Mouse (Mus musculus): ENCODE data around the gene Comt.

Gene Comt

DNA sequence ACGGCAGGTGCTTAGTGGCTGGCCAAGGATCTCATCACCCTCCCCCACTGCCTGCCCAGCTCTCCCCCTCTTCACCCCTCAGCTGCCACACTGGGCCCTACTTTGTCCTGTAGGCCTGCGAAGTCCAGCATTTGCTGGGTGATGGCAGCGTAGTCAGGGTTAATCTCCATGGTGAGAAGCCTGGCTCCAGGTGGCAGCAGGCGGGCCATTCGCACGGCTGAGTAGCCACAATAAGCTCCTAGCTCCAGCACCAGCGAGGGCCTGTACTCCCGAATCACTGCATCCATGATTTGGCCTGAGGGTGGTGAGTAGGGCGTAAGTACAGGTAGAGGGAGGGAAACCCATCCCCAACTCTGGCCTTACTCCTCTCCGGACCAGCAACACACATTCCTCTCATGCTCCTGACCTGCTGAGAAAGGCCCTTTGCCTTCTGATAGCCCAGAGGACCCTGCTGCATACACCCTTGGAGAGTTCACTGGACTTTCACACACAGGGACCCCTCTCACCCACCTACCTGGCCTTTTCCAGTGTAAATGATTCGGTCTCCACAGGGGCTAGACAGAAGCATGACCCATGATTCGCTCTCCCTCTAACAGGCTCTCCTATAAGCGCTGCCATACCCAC lies 15.5 kb downstream of the Comt start:
- ATAC-seq (ENCODE audit: low TSS enrichment), result no peak

DNA sequence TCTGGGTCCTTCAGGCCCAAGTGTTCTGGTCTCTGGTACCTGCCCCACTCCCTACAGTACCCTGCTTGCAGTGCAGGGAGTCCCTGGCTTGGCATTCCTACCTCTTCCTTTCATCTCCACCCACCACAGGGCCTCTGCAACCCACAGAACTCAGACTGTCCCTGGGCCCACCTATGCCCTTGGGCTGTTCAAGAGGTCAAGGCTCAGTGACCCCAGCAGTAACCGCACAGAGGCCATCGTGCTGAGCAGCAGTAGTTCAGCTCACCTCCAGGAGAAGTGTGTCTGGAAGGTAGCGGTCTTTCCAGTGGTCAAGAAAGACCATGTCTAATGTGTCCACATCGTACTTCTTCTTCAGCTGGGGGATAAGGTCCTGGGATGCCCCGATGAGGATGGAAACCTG lies 16.2 kb downstream of the Comt start:
- no peak for ATAC-seq (ENCODE audit: low TSS enrichment)

DNA sequence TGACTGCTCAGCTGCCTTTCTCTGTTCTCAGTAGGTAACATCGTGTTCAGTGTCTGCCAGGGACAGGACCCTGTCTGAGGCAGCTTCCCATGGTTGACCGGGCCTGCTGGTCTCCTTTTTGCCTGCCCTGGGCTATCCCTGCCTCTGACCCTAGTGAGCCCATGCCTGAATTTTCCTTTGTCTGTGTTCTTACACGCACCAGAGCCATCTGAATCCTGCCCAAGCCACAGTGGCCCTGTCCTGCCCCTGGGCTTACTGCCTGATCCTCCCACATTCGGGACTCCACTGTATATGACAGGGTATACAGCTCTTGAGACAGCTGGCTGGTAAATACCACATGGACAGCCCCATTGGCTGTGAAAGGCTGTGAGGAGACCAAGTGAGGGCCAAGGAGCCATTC lies 16.9 kb downstream of the Comt start:
- ATAC-seq (ENCODE audit: low TSS enrichment), result no peak

DNA sequence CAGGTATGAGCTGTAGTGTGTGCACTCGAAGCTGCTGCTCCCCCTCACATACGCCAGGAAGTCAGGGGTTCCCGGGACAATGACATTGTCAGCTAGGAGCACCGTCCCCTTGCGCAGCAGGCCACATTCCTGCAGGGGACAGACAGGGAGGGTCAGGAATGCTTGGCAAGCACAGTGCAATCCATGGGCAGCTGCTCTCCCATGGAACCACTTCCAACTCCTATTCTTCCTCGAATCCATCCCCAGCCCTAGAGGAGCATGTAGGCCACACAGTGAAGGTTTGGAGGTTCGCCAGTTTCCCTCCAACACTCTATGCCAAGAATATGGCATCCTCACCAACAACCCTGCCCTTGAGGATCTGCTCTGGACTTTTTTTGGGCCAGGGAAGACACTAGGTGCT lies 18.7 kb downstream of the Comt start:
- no peak for ATAC-seq (ENCODE audit: low TSS enrichment)

DNA sequence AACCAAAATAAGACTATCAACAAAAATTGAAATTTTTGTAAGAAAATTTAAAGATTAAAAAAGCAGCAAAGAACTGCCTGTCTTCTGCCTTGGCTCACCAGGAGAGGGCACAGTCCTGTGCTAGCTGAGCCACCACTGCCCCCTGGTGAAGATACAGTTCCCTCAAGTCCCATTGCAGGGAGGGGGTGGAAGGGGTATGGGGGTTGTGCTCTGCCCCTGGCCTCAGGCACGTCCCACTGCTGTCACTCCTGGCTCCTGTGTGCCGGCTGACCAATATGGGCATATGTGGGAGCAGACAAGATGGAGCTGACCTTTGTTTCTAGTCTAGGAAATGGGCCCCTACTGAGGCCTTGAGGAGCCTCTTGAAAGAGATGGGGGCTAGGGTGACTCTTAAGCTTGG lies 20.4 kb downstream of the Comt start:
- peak; percentile 60 for ATAC-seq (ENCODE audit: low TSS enrichment)

DNA sequence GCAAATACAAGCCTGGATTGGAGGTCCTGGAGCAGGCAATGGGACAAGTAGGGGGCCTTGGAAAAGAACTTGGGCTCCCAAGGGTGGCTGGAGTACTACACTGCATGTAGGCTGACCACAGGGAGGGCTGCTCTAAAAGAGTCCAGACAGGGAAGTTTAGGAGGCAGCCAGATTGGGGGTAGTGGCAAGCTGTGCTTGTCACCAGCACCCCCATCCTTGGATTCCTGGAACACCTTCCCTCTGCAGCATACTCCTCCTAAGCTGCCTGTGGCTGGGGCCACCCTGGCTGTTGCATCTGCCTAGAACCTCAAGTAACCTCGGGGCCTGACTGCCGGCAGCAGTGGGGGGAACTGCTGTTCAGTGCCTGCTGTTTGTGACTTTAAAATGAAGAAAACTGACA lies 20.8 kb downstream of the Comt start:
- peak; percentile 45 for ATAC-seq (ENCODE audit: low TSS enrichment)

DNA sequence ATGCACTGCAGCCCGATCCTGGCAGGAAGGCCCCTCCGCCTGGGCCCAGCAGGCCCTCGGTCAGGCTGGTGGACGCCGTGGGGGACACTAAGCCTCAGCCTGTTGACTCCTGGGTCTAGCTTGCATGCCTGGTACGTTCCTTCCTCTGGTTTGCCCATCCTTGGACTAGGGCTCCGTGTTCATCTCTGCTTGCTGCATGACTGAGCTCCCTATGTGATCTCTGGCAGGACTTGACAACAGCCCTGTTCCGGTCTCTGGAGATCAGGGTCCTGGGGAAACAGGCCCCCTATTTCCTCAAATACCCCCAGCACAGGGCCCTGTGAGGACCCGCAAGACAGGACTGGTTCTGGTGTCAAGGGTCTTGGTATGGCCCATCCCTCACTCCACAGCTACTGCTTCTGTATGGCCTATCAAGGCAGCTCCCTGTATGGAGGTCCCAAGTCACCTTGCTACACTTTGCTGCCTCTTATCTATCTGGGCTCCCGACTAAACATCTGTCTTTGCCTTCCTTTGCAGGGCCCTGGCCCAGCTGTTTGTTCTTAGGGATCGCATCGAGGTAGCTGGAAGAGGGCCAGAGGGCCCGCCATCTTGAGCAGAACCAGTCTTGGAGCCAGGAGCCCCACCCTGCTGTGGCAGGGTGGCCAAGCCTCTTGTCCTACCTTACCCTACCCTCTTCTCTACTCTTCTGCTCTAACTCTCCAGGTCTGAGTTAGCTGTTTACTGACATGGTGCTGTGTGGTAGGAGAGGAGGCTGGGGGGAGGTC lies 21.4 kb downstream of the Comt start:
- ATAC-seq (ENCODE audit: low TSS enrichment), result no peak

DNA sequence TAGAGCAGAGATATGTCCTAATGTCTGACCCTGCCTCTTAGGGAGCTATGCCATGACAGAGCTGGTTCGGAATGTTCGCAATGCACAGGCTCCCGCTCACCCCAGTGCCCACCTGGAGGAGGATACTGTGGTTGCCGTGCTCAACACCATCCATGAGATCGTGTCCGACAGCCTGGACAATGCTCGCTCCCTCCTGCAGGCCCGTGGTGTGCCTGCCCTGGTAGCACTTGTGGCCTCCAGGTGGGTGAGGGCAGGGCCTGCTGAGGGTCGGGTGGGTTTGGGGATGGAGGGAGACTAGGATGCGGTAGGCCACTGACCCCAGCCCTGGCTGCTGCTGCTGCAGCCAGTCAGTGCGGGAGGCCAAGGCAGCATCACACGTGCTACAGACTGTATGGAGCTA lies 23.4 kb downstream of the Comt start:
- no peak for ATAC-seq (ENCODE audit: low TSS enrichment)

DNA sequence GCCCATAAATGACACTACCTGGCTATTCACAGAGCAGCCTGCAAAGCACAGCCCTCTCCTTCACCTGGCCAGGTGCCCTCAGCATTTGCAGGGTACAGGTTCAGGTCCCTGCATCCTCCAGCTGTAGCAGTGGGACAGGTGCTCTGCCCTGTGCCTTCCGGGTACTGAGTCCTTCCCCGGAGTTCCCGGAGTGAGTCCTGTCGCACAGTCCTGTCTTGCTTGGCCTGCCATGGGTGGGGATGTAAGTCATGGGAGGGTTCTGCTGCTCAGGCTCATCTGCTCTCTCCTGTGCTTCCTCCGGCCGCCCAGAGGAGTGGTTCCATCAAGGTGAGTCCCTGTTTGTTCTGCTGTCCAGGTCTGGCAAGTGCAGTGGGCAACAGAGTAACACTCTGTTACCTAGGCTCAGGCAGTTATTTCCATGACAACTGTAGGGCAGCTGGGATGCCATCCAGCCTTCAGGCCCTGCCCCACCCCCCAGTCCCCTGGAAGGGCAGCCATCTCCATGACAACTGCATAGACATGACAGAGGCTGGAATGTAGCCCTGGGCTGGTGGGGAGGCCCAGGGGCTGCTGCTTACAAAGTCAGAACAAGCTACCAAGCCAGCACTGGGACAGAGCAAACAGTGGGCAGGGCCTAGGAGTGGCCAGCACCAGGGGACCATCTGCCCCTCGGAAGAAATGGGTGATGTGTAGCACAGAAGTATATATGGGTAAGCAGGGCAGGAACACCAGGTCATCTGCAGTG lies 26.0 kb downstream of the Comt start:
- no peak for ATAC-seq (ENCODE audit: low TSS enrichment)

DNA sequence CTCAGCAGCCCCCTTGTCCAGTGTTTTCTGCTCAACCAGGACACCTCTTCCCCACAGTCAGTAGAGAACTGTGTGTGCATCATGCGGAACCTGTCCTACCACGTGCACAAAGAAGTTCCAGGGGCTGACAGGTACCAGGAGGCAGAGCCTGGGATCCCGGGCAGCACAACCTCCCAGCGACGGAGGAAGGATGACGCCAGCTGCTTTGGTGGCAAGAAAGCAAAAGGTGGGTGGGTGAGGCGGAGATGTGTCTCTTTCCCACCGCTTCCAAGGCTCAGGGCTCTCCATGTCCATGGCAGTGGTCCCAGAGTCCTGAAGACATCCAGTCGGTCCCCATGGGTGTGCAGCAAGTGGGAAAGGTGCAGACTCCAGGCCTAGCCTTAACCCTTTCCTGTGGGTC lies 26.6 kb downstream of the Comt start:
- ATAC-seq (ENCODE audit: low TSS enrichment), result peak; percentile 51; the same call in 1 of the 2 replicates

DNA sequence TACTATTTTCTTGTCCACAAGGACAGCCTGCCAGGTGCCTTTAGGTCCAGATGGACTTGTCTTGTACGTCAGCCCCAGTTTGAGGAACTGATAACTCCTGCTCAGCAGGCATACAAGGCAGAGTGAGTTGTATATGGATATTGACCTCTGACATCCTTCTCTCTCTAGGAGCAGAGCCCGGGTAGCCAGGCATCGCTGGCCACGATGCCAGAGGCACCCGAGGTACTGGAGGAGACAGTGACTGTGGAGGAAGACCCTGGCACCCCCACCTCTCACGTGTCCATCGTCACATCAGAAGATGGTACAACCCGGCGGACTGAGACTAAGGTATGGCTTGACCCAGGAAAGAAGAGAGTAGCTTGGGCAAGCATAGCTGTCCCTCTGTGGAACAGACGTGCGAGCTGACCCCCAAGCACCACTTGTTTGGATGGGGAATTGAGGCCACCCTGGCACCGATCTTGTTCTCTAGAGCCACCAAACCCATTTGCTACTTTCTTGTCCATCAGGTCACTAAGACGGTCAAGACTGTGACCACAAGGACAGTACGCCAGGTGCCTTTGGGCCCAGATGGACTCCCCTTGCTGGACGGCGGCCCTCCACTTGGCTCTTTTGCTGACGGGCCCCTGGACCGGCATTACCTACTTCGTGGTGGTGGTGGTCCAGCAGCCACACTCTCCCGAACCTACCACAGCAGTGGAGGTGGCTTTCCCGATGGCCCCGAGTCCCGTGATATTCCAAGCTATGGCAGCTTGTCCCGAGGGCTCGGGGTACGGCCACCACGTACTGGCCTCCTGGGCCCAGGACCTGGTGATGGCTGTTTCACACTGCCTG lies 29.6 kb downstream of the Comt start:
- no peak for ATAC-seq (ENCODE audit: low TSS enrichment)

DNA sequence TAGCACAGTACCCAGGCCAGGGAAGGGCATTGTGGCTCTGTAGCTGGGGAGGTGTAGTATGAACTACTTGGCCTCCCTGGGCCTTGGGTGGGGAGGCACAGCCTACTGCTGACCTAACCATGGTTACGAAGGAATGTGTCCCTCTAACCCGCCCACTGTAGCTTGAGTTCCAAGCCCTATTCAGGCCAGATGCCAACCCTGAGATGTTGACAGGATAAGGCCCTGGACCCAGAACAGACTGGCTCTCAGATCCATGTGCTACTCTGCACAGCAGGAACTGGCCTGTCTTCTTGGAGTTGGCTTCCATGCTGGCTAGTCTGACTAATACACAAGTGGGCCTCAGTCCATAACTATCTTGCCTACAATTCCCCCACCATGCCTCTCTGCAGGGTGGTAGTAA lies 30.5 kb downstream of the Comt start:
- ATAC-seq (ENCODE audit: low TSS enrichment), result no peak

DNA sequence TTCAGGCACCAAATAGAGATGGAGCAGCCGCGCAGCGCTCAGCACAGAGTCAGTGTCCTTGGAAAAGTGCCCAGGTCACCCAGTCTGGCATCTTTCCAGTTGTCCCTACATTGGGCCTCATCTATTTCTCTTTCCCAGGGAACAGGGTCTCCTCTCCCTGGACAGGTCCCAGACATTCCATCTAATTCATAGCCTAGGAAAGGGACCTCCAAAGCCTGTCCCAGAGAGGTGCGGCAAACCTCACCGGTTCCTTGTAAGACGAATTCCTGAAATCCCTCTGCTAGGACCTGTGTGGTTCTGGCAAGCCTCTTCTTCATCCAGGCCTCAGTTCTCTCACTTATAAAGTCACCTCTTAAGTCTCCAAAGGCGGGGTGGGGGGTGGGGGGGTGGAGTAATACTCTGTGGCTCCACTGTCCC lies 31.0 kb downstream of the Comt start:
- no peak for ATAC-seq (ENCODE audit: low TSS enrichment)

DNA sequence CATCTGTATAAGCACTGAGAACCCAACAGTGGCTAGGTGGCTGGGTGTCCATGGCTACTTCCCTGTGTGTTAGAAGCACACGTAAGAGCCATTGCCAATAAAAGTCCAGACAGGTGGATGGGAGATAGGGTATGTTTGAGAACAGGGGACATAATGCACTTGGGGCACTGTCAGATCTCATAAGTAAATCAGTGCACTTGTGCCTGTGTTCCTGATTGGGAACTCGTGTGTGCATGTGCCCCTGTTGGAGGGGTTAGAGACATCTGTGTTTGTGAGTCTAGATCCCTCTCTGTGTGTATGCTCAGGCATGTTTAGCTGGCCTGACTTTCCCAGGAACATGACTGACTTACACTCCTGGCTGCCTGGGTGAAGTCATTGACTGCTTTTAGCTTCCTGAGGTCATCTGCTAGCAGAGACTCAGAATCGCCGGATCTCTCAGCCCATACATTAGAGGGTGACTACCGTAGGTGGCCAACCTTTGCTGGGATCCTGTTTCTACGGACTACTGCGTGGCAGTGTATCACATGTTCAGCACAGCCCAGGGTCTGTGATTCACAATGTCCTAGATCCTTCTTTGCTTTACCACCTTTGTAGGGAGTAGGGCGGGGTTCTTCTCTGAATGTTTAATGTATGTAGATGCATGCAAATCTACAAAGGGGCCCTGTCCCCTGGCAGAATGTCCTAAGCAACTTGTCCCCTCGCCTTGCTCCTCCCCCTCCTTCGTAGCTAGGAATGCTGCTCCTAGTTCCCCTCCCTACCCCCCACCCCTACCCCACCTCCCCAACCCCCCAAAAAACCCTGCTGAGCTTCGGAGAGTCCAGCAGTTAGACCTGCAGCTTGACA lies 31.7 kb downstream of the Comt start:
- ATAC-seq (ENCODE audit: low TSS enrichment), result peak; percentile 11; the same call in 1 of the 2 replicates

DNA sequence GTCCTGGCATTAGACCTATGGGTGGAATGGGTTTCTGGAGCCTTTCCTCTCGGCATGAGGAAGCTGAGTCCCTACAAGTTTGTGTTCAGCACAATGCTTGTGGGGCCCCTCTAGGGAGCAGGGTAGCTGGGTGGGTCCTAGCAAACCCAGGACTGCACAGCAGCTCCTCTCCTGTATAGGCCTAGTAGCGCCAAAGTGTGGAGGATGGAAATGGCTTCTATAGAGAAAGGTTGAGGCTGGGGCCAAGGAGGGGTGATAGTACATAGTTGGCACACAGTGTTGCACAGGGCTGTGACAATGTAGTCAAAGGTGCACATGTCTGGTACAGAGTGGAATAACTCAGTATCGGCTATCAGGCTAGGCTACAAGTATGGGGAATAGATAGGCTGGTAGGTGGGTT lies 32.6 kb downstream of the Comt start:
- no peak for ATAC-seq (ENCODE audit: low TSS enrichment)

DNA sequence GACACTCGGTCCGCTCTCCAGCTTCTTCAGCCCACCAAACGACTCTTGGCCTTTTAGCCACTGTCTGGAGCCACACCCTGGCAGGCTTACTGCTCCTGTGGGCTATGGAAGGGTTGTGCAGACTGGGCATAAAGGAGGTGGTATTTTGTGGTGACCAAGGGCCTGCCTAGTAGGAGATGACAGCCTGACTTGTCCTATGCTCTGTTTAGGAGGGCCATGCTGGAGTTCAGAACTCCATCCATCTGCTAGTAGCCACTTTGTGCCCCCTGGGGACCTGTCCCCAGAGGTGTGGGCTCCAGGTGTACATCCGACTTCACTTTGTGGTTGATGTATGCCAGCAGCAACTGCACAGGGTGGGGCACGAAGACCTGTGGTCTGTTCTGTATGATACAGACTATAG lies 33.1 kb downstream of the Comt start:
- no peak for ATAC-seq (ENCODE audit: low TSS enrichment)

DNA sequence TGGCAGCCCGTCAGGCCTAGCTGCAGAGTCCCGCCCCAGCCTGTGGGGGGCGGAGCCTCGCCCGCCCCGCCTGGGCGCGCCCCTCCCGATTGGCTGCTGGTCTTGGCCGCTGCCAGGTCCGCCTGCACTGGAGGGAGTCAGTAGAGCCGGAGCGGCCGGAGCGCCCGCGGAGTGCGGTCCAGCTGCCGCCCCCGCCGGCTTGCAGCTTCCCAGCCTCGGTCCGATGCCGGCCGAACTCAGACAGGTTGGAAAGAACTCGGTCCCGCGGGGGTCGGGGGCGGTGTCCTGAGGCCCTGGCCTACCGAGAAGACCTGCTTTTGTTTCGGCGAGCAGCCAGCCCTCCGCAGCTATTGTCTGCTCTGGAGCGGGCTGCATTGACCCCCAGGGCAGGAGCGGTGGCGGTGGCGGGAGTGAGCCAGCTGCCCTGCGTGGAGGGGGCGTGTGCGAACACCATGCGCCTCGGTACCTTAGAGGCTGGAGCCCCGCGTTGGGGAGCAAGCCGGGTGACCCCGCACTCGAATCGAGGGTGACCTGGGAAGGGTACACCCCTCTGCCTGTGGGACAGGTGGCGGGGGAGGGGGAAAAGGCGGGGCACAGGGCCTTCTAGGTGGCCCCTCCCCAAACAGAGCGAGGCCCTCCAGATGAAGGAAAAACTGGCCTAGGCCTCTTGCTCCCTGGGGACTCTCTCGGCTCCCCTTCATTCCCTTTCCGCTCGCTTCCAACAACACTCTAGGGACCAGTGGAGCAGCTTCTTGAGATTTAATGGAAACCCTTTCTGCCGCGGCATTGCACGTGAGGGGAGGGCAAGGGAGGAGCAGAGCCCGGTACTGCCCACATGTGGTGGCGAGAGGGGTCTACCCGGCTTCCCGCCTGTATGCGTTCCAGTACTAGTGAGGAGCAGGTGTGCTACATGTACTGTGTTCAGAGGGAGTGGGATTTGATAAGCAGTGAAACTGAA lies 33.9 kb downstream of the Comt start:
- peak; percentile 42 for ATAC-seq (ENCODE audit: low TSS enrichment)

DNA sequence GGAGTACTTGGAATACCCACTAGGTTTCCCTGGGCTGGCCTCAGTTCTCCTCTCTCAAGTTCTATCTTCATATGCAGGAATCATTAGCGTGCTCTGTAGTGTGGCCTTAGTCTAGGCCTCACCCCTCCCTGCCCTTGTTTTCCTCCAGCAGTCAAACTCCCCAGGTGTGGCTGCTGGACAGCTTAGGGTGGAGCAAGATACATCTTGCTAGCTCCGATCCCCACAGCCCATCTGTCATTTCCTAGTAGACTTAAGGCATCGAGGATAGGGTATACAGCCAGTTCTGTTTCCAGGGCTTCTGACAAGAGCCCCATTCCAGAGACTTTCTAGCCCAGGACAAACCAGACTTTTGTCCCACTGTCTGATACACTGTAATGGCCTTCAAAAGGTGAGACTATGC lies 34.9 kb downstream of the Comt start:
- no peak for ATAC-seq (ENCODE audit: low TSS enrichment)

DNA sequence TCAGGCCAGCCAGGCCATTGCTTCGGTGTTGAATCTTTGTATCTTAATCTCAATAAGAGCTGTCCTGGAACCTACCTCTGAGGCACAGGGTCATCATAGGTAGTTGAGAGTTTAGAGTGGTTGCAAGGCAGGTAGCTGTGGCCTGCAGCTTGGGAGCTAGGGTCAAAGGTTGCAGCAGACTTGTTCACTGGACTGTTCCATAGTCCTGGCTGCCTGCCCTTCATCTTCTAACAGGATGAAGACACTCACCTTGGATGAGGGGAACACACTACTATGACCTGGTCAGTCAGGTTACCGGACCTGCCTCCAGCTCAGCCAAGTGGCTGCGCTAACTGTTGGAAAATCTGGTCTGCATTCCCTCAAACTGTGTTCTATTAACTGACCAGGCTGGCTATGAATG lies 35.5 kb downstream of the Comt start:
- no peak for ATAC-seq (ENCODE audit: low TSS enrichment)

DNA sequence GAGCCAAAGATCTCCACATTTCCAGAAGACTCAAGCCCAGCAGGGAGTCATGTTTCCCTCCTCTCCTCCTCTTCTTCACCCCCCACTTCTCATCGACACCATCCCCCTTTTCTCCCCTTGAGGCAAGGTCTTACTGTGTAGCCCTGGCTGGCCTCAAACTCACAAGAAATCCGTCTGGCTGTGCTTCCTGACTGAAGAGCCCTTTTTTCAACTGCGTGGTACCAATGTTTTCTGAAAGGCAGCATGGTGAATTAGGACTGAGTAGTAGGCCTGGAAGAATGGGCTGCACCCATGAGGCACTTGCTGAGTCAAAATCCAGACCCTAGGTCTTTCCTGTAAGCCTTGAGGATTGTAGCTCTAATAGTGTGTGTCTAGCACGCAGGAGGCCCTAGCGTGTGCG lies 36.3 kb downstream of the Comt start:
- ATAC-seq (ENCODE audit: low TSS enrichment), result no peak
